Mouse (Mus musculus) forebrain, embryonic 15.5 days (tissue): Measurements from ENCODE around the gene Mst1. TPM values are rescaled to one million over a fixed set of nuclear protein-coding genes. Genes with fewer than 3 reads are reported as not detected.

Experiments
- ATAC-seq: fragments of 200-750 bp; cut with Nextera tagmentation; replicated peaks from 2 replicates; pipeline ENCODE4 v1.8.0; 2017; ENCODE audit warnings: mild to moderate bottlenecking, moderate TSS enrichment, moderate library complexity
- H3K27ac ChIP-seq: fragments of 300-500 bp; sonication (generic); replicated peaks from 2 replicates; pipeline ENCODE4 v1.5.1; 2015; ENCODE audit warnings: mild to moderate bottlenecking, inconsistent platforms
- H3K27me3 ChIP-seq: fragments of 300-500 bp; sonication (generic); 2 replicates; pipeline ENCODE4 v1.6.1; 2015; ENCODE audit warnings: inconsistent platforms
- H3K36me3 ChIP-seq: fragments of 300-500 bp; sonication (generic); 2 replicates; pipeline ENCODE4 v1.6.1; 2015; ENCODE audit warnings: mild to moderate bottlenecking, inconsistent platforms
- H3K4me1 ChIP-seq: fragments of 300-500 bp; sonication (generic); 2 replicates; pipeline ENCODE4 v1.6.1; 2015; ENCODE audit warnings: inconsistent platforms
- H3K4me2 ChIP-seq: fragments of 300-500 bp; sonication (generic); replicated peaks from 2 replicates; pipeline ENCODE4 v1.6.1; 2015; ENCODE audit warnings: mild to moderate bottlenecking, inconsistent platforms
- H3K4me3 ChIP-seq: fragments of 300-500 bp; sonication (generic); 2 replicates; pipeline ENCODE4 v1.5.1; 2015; ENCODE audit warnings: mild to moderate bottlenecking, inconsistent platforms
- H3K9ac ChIP-seq: fragments of 300-500 bp; sonication (generic); replicated peaks from 2 replicates; pipeline ENCODE4 v1.6.1; 2015; ENCODE audit warnings: mild to moderate bottlenecking, inconsistent platforms
- H3K9me3 ChIP-seq: fragments of 300-500 bp; sonication (generic); 2 replicates; pipeline ENCODE4 v1.6.1; 2016; ENCODE audit warnings: inconsistent platforms
- WGBS: fragments of 180-500 bp; shearing (Covaris S2); methylation state at CpG from one replicate; pipeline ENCODE4 v1.1.7; 2015; ENCODE audit warnings: mixed read lengths; 5-methylcytosine and 5-hydroxymethylcytosine counted together
- polyA plus RNA-seq: library from polyadenylated mRNA; unstranded; fragments of >200 nt; fragmentation: Nextera tagmentation; extraction: Ambion mirVana; gene quantifications from 2 replicates; pipeline ENCODE4 v1.2.1, GENCODE M21; 2015

Gene Mst1
- 0.37 TPM in 1 of 2 replicates, not detected in the other for polyA plus RNA-seq

DNA sequence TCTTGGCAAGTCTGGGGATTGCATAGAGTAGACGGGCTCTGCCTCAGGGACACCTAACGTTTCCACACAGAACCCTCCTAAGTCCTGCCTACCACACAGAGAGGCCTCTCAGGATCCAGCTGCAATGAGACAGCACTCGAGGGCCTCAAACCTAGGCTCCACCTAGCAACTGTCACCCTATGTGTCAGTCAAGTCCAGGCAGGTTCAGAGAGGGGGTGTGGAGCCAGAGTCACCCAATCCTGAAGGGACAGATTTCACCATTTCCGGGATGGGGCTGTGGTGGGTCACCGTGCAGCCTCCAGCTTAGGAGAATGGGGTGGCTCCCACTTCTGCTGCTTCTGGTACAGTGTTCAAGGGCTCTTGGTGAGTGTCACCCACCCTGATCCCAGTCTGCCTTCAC is at the start of gene Mst1:
TSS of gene Mst1 (plus strand) at position 269 of the 400 bp plus-strand sequence.
- Histone ChIP-seq H3K27me3 (peaks cover 34% of the 10 kb centered on the region), H3K9me3 (no peaks in the 10 kb centered on the region), H3K9ac (peak within 1 kb of the TSS; percentile 91), H3K4me3 (peak within 1 kb of the TSS; percentile 85), H3K4me2 (peak within 1 kb of the TSS; percentile 80), H3K36me3 (peaks cover 7% of the 10 kb centered on the region), H3K27ac (no peak within 1 kb of the TSS), H3K4me1 (peaks cover 20% of the 10 kb centered on the region)
- ATAC-seq, result no peak
- 80% methylated on average over 5 of the region's 5 CpGs for WGBS

DNA sequence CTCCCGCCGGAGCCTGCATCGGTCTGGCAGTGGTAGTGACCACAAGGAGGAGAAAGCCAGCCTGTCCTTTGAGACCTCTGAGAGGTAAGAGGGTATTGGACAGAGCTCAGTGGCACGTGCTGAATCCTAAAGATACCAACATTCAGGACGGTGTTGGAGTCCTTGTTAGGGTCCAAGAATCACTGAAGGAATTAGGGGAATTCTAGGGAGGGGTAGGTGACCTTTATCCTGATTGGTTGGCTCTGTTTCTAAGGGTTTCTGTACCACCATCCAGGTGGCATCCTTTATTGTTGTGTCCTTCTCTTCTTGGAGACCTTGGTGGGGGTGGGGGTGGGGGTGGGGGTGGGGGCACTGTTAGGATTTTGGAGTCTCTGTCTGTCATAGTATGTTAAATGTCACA is 48.1 kb upstream of the Mst1 start:
- H3K27me3 ChIP-seq, result no peaks in the 10 kb centered on the region
- peaks cover 53% of the 10 kb centered on the region for H3K36me3 ChIP-seq
- H3K9ac ChIP-seq, result no peak overlapping the region
- WGBS, result 90% methylated on average over 5 of the region's 5 CpGs
- no peaks in the 10 kb centered on the region for H3K9me3 ChIP-seq
- H3K4me2 ChIP-seq, result no peak overlapping the region
- no peak for ATAC-seq
- H3K27ac ChIP-seq, result no peak overlapping the region
- no peak overlapping the region for H3K4me3 ChIP-seq
- H3K4me1 ChIP-seq, result no peaks in the 10 kb centered on the region

DNA sequence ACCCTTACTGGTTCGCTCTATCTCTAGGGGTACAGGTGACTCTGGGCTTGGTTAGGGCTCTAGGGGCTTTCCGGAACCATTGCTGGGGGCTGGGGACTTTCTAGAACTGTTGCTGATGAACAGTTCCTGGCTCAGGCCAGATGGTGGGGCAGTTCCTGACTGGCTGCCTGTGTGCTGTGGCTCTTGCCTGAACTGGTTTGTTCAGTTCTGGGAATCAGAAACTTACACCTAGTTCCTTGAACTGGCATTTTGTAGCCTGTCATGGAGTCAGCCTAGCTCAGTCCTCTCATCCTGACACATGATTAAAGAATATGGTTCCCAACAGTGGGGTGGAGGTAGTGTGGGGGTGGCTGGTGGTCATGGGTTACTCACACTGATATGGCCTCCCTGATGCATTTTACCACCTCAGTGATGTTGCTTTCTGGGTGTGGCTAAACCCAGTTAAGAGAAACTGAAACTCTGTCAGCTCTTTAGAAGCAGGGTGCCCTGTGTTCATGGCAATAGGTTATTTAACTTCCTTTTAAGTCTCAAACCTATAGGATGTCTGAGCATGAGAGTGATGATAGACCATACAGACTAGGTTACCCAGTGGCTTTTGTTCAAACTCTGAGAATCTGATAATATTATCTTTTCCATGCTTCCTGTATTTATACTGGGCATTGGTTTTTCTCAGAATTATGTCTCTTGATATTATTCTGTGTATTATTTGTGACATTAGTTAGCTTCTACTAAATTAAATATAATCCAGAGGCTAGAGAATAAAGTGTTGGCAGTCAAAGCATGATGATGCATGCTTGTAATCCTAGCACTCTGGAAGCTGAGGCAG is 44.7 kb upstream of the Mst1 start:
- no peak overlapping the region for H3K27ac ChIP-seq
- no peak overlapping the region for H3K9ac ChIP-seq
- 95% methylated on average over 2 of the region's 2 CpGs for WGBS
- H3K4me2 ChIP-seq, result no peak overlapping the region
- H3K27me3 ChIP-seq, result no peaks in the 10 kb centered on the region
- no peaks in the 10 kb centered on the region for H3K9me3 ChIP-seq
- ATAC-seq, result no peak
- H3K4me3 ChIP-seq, result no peak overlapping the region
- no peaks in the 10 kb centered on the region for H3K4me1 ChIP-seq
- H3K36me3 ChIP-seq, result peaks cover 49% of the 10 kb centered on the region

DNA sequence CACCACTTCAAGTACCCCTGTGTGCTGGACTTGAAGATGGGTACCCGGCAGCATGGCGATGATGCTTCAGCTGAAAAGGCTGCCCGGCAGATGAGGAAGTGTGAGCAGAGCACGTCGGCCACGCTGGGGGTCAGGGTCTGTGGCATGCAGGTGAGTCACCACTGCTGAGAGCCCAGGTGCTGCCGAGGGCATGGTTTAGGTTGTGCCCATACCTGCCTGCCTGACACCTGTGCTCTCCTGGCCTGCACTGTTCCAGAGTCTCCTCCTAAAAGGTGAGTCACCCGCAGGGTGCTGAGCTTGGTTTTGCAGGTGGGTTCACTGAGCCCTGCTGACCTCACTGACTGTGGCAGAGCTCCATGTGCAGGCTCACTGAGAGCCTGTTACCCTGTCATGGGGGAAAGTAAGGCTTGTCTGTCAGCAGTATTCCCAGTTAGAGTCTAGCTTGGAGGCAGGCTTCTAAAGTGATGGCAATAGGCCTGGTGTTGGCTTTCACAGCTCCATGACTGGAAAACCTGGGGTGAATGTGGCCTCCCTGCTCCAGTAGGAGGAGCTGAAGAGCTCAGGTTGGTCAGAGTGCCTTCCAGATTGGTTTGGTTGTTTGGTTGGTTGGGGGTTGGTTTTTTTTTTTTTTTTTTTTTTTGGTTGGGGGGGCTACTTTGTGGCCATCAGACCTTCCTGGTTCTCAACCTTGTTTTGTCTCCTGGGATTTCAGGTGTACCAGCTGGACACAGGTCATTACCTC is 35.3 kb upstream of the Mst1 start:
- H3K27ac ChIP-seq, result no peak overlapping the region
- H3K9ac ChIP-seq, result no peak overlapping the region
- H3K4me3 ChIP-seq, result no peak overlapping the region
- no peaks in the 10 kb centered on the region for H3K27me3 ChIP-seq
- H3K36me3 ChIP-seq, result peaks cover 60% of the 10 kb centered on the region
- no peak for ATAC-seq
- peaks cover 16% of the 10 kb centered on the region for H3K4me1 ChIP-seq
- no peak overlapping the region for H3K4me2 ChIP-seq
- WGBS, result 98% methylated on average over 8 of the region's 8 CpGs
- H3K9me3 ChIP-seq, result no peaks in the 10 kb centered on the region

DNA sequence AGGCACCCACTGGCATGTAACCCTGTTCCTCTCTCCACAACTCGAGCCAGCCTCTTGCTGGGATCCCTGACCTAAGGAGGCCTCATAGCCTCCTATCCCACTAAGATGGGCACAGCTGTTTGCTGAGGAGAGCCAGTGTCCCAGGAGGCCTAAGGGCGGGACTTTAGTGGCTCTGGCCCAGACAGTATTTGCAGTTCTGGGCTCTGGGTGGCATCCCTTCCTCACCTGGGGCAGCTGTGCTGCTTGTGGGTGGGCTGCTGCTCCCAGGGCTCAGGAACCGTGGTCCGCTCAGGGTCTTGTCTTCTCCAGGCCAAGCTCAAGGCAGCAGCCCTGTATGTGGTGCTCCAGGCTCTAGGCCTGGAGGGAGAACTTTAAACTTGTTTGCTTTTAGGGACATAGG is 33.7 kb upstream of the Mst1 start:
- Histone ChIP-seq H3K9ac (no peak overlapping the region), H3K36me3 (peaks cover 53% of the 10 kb centered on the region)
- 86% methylated on average over 4 of the region's 4 CpGs for WGBS

DNA sequence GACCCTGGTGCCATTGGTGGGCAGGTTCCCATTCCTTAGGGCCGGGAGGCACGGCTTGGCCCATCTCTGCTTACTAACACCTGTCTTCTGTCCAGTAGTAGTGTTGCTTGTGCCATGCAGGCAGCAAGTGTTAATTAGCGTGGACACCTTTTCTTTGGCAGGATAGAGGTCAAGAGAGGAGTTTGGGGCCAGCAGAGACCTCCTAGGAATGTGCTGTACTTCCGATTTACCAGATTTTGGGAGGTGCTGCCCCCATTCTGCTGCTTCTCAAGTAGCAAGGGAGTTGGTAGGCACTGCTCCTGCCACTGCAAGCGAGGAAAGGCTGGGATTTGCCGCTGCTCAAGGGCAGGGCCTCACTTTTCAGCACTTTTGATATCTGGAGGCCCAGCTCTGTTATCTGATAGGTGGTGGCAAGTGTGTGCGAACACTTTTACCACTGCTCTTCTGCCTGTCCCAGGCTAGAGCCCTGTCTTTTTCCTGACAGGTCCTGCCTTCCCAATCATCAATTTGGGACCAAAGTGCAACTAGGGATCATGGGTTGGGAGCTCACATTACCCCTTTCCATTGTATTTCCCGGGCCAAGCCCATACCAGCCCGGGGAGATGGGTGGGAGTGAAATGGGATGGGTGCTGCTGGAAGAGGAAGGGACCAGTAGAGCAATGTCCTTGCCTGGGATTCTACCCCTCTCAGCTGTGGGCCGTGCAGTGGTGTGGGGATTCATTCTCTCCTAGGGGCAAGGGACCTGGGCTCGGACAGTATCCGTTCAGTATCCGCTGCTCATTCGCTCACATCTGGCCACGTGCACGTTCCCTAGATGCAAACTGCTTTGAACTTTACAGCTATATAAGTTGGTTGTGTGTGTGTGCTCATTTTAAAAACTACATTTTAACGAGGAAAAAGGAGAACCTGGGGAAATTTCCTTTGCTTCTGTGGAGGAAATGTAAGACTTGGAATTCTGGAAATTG is 32.4 kb upstream of the Mst1 start:
- H3K9ac ChIP-seq, result peak overlapping the region; percentile 62; the same call in 1 of the 2 replicates
- H3K27ac ChIP-seq, result peak overlapping the region; percentile 59
- H3K9me3 ChIP-seq, result no peaks in the 10 kb centered on the region
- H3K4me1 ChIP-seq, result peaks cover 24% of the 10 kb centered on the region
- WGBS, result 45% methylated on average over 17 of the region's 17 CpGs
- peaks cover 43% of the 10 kb centered on the region for H3K36me3 ChIP-seq
- H3K4me2 ChIP-seq, result peak overlapping the region; percentile 91
- ATAC-seq, result no peak
- no peaks in the 10 kb centered on the region for H3K27me3 ChIP-seq
- H3K4me3 ChIP-seq, result peak overlapping the region; percentile 75

More for the DNA sequence above, 33.7 kb upstream of the Mst1 start:
- H3K4me3 ChIP-seq, result no peak overlapping the region
- H3K9me3 ChIP-seq, result no peaks in the 10 kb centered on the region
- no peak overlapping the region for H3K4me2 ChIP-seq
- H3K4me1 ChIP-seq, result peaks cover 18% of the 10 kb centered on the region
- no peak overlapping the region for H3K27ac ChIP-seq
- H3K27me3 ChIP-seq, result no peaks in the 10 kb centered on the region
- ATAC-seq, result no peak

DNA sequence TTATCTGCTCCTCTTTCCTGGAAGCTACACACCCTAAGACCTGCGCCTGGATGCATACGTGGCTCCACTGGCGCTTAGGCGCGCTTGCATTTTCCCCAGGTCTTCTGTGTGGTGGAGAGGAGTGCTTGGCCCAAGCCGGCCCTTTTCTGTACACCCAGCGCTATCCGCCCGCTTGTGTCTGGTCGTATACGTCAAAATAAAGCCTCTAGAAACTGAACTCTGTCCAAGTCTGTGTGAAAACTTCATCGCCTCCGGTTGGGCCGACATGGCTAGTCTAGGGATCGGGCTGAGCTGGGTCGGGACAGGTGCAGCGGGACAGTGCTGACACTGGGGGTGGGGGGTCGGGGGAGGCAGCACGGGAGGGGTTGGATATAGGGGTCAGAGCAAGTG is 31.7 kb upstream of the Mst1 start:
- peaks cover 29% of the 10 kb centered on the region for H3K4me1 ChIP-seq
- H3K27ac ChIP-seq, result peak overlapping the region; percentile 59
- ATAC-seq, result peak; percentile 47
- peak overlapping the region; percentile 75 for H3K4me3 ChIP-seq
- no peaks in the 10 kb centered on the region for H3K27me3 ChIP-seq
- 2% methylated on average over 19 of the region's 19 CpGs for WGBS
- peaks cover 37% of the 10 kb centered on the region for H3K36me3 ChIP-seq
- H3K9me3 ChIP-seq, result no peaks in the 10 kb centered on the region
- peak overlapping the region; percentile 62 for H3K9ac ChIP-seq
- H3K4me2 ChIP-seq, result peak overlapping the region; percentile 91

DNA sequence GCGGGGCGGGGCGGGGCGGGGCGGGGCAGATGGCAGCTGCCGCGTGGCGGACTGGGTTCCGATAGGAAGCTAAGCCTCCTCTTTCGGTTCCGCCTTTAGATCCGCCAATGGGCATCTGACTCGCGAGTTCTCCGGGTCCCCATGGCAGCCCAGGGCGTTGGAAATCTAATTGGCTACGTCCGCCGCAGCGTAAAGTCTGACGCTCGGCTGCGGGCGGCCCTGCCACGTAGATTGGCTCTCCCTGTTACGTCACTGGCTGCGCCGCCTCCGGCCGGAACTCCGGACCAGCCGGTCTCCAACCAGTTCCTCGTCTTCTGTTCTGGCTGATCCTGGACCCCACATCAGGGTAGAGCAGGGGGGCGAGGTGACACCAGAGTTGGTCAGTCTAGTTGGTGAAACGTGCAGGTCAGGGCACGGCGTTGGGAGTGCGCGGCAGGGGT is 31.2 kb upstream of the Mst1 start, which contains the start of gene Gmppb:
TSS of gene Gmppb (plus strand) at position 227 of the 440 bp plus-strand sequence.
- H3K4me1 ChIP-seq, result peaks cover 29% of the 10 kb centered on the region
- no peaks in the 10 kb centered on the region for H3K9me3 ChIP-seq
- peak; percentile 95 for ATAC-seq
- H3K27me3 ChIP-seq, result no peaks in the 10 kb centered on the region
- H3K9ac ChIP-seq, result peak within 1 kb of the TSS; percentile 62
- H3K4me2 ChIP-seq, result peak within 1 kb of the TSS; percentile 91
- peaks cover 42% of the 10 kb centered on the region for H3K36me3 ChIP-seq
- peak within 1 kb of the TSS; percentile 67 for H3K27ac ChIP-seq
- under 1% methylated on average over 38 of the region's 39 CpGs for WGBS
- H3K4me3 ChIP-seq, result peak within 1 kb of the TSS; percentile 75

DNA sequence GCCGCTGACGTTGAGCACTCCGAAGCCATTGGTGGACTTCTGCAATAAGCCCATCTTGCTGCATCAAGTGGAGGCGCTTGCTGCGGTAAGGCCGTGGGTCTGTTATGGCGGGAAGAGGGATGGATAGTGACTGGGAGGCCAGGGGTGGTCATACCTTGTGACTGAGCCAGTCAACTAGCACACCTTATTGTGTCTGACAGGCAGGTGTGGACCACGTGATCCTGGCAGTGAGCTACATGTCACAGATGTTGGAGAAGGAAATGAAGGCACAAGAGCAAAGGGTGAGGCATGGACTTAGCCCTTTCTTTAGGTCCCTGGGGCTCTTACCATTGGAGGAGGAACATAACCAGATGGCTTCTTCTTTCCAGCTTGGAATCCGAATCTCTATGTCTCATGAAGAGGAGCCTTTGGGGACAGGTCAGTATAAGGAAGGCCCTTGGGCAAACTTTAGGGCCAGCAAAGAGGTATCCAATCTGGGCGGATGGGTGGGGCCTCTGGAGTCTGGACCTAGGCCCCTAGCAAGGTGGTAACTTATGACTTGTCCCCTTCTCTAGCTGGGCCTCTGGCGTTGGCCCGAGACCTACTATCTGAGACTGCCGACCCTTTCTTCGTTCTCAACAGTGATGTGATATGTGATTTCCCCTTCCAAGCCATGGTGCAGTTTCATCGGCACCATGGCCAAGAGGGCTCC is 30.5 kb upstream of the Mst1 start:
- peak overlapping the region; percentile 75 for H3K4me3 ChIP-seq
- H3K27ac ChIP-seq, result peak overlapping the region; percentile 67
- ATAC-seq, result peak; percentile 9
- H3K36me3 ChIP-seq, result peaks cover 41% of the 10 kb centered on the region
- H3K9ac ChIP-seq, result peak overlapping the region; percentile 62
- H3K9me3 ChIP-seq, result no peaks in the 10 kb centered on the region
- no peaks in the 10 kb centered on the region for H3K27me3 ChIP-seq
- peak overlapping the region; percentile 91 for H3K4me2 ChIP-seq
- WGBS, result 45% methylated on average over 15 of the region's 15 CpGs
- peaks cover 29% of the 10 kb centered on the region for H3K4me1 ChIP-seq

DNA sequence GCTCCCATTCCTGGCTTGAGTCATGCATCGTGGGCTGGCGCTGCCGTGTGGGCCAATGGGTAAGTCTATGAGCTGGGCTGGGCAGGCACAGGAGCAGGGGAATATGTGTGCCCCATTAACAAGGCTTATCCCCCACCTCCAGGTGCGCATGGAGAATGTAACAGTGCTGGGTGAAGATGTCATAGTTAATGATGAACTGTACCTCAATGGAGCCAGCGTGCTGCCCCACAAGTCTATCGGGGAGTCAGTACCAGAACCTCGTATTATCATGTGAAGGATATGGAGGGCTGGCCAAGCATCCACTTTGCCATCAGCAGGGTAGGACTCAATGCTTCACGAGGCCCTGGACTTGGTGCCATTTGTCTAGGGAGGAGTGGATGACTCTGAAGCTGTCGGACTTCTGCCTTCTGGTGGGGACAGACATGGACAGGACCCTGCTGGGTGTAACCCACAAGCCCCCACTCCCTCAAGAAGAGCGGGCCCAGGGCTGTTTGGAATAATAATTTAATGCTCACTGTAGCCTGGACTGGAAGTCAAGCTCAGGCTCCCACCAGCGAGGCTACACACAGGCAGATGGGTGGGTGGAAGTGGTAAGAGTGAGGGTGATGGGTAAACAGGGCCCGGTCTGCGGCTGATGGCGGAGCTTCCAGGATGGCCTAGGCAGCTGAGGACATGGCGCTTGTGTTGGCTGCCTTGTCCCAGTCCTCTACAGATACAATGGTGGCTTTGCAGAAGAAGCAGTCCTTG is 28.9 kb upstream of the Mst1 start:
- ATAC-seq, result no peak
- no peak overlapping the region for H3K27ac ChIP-seq
- H3K4me3 ChIP-seq, result no peak overlapping the region
- H3K9ac ChIP-seq, result no peak overlapping the region
- H3K27me3 ChIP-seq, result no peaks in the 10 kb centered on the region
- H3K36me3 ChIP-seq, result peaks cover 33% of the 10 kb centered on the region
- H3K4me1 ChIP-seq, result peaks cover 29% of the 10 kb centered on the region
- WGBS, result 95% methylated on average over 15 of the region's 15 CpGs
- no peaks in the 10 kb centered on the region for H3K9me3 ChIP-seq
- no peak overlapping the region for H3K4me2 ChIP-seq

DNA sequence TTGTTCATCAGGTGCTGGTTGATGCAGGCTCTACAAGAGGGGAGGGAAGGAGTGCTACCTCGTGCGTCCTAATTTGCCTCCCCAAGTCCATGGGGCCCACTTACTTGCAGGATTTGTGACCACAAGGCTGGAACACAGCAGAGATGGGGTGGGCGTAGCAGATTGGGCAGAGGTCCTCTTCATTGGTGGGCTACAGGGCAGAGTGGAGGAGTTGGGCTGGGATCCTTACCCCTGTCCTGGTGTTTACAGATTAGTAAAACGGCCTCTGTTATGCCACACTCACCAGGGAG is 28.4 kb upstream of the Mst1 start:
- Histone ChIP-seq H3K27ac (no peak overlapping the region), H3K4me2 (no peak overlapping the region), H3K4me3 (no peak overlapping the region), H3K9ac (no peak overlapping the region), H3K9me3 (no peaks in the 10 kb centered on the region), H3K36me3 (peaks cover 27% of the 10 kb centered on the region), H3K4me1 (peaks cover 29% of the 10 kb centered on the region), H3K27me3 (no peaks in the 10 kb centered on the region)
- WGBS, result 83% methylated on average over 4 of the region's 4 CpGs
- no peak for ATAC-seq
